Mouse (Mus musculus) cerebellum, adult 2 months (tissue): ENCODE measurements around the gene Hdhd3.

Experiments
- CTCF ChIP-seq: fragments of 200-500 bp; IDR thresholded peaks from 2 replicates; pipeline ENCODE4 v1.5.1; 2011; ENCODE audit warnings: low read depth, mild to moderate bottlenecking, control low read depth, low read length, moderate library complexity, borderline replicate concordance; ENCODE audit not compliant: insufficient read depth
- POLR2A ChIP-seq: fragments of 200-500 bp; IDR thresholded peaks from 2 replicates; pipeline ENCODE4 v1.6.1; 2011; ENCODE audit warnings: low read length, control low read depth, borderline replicate concordance; ENCODE audit not compliant: insufficient read depth

DNA sequence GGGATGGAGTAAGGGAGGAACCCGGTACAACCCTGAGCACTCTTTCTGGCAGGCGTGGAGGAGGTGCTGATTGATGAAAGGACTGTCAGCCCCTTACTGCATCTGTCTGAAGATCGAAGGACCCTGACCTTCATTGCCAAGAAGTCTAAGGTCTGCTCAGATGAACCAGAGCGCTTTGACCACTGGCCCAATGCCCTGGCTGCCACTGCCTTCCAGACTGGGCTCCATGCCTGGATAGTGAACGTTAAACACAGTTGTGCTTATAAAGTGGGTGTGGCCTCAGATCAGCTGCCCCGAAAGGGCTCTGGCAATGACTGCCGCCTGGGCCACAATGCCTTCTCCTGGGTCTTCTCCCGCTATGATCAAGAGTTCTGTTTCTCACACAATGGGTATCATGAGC is 7.3 kb downstream of the Hdhd3 start:
- TF ChIP-seq CTCF (no peak), POLR2A (no peak)
